In genomic region chr11:61853659-61854058, GRCm38 (mm10) we compare ENCODE assay signal across 8 mouse cellular contexts. TPM values are rescaled to one million over a fixed set of nuclear protein-coding genes. Genes with fewer than 3 reads are reported as not detected.
A peak's percentile ranks its signal among the peaks of the same experiment; 100 is the strongest.
DNase-seq lines count a peak whose midpoint lies in the region; ATAC-seq and TF ChIP-seq lines count a peak whose summit lies in the region.

No protein-coding gene starts in this region.

- peaks cover 20% of the 10 kb centered on the region for H3K4me1 ChIP-seq in liver, adult 2 months (ENCODE audit: control insufficient read depth, insufficient read depth, low read length)
- H3K4me1 ChIP-seq in embryonic facial prominence, embryonic 12.5 days: peaks cover 4% of the 10 kb centered on the region; the same call in 1 of the 2 replicates
- H3K4me1 ChIP-seq in intestine, embryonic 14.5 days (replicated peaks; ENCODE audit: control insufficient read depth, insufficient read depth, low read length): no peaks in the 10 kb centered on the region

- peak overlapping the region; percentile 81 for H3K4me3 ChIP-seq in liver, adult 2 months (ENCODE audit: insufficient read depth, low read depth, low read length)
- peak overlapping the region; percentile 93 for H3K4me3 ChIP-seq in embryonic facial prominence, embryonic 12.5 days
- peak overlapping the region; percentile 87 for H3K4me3 ChIP-seq in intestine, embryonic 14.5 days (ENCODE audit: low read depth, low read length)
- H3K4me3 ChIP-seq in myocyte: peak overlapping the region; percentile 36

- no peak for DNase-seq in liver, adult 2 months (ENCODE audit: extremely low read depth, low read depth, low spot score)
- no peak for DNase-seq in liver
- no peak for DNase-seq in intestine, embryonic 14.5 days (ENCODE audit: low spot score)
- no peak for DNase-seq in right cerebral cortex, adult 2 months (ENCODE audit: low spot score in 2 of 2)
- DNase-seq in left cerebral cortex, adult 8-10 months (ENCODE audit: low spot score in 2 of 2): no peak
- DNase-seq in spleen, postnatal 36 days (ENCODE audit: low spot score in 2 of 2): no peak

- no peaks in the 10 kb centered on the region for H3K27me3 ChIP-seq in liver, adult 2 months (ENCODE audit: control insufficient read depth, insufficient read depth, low read length)
- H3K27me3 ChIP-seq in embryonic facial prominence, embryonic 12.5 days: no peaks in the 10 kb centered on the region
- no peaks in the 10 kb centered on the region for H3K27me3 ChIP-seq in intestine, embryonic 14.5 days (replicated peaks; ENCODE audit: control insufficient read depth, insufficient read depth, low read length)
- no peaks in the 10 kb centered on the region for H3K27me3 ChIP-seq in myocyte (ENCODE audit: control insufficient read depth, insufficient read depth, insufficient read length)

- peaks cover 4% of the 10 kb centered on the region; the same call in 1 of the 2 replicates for H3K79me2 ChIP-seq in liver, adult 2 months (ENCODE audit: control insufficient read depth, insufficient read depth, low read length)
- H3K79me2 ChIP-seq in myocyte (ENCODE audit: control insufficient read depth, insufficient read depth): peaks cover 14% of the 10 kb centered on the region

- H3K4me2 ChIP-seq in embryonic facial prominence, embryonic 12.5 days (replicated peaks): peak overlapping the region; percentile 60
- peak overlapping the region; percentile 88 for H3K4me2 ChIP-seq in intestine, embryonic 14.5 days (ENCODE audit: low read length)
- peak overlapping the region; percentile 86 for H3K4me2 ChIP-seq in myocyte (ENCODE audit: low read depth)

- under 1% methylated on average over 5 of the region's 5 CpGs for WGBS in liver, adult 2 months
- WGBS in embryonic facial prominence, embryonic 12.5 days: 4% methylated on average over 5 of the region's 5 CpGs
- 18% methylated on average over 5 of the region's 5 CpGs for WGBS in intestine, embryonic 14.5 days

- TF ChIP-seq CTCF in liver, adult 2 months (IDR thresholded peaks at IDR 0.05; ENCODE audit: low read depth, low read length): no peak

- no peak for ATAC-seq in embryonic facial prominence, embryonic 12.5 days (ENCODE audit: insufficient number of reproducible peaks, insufficient read depth, low FRiP score, low TSS enrichment)
- ATAC-seq in intestine, embryonic 14.5 days (replicated peaks; ENCODE audit: low FRiP score, low TSS enrichment, low read depth): no peak

- H3K9ac ChIP-seq in liver, adult 2 months (ENCODE audit: low read depth, low read length): peak overlapping the region; percentile 98
- H3K9ac ChIP-seq in embryonic facial prominence, embryonic 12.5 days: peak overlapping the region; percentile 94
- peak overlapping the region; percentile 68 for H3K9ac ChIP-seq in intestine, embryonic 14.5 days (ENCODE audit: low read length)

- no peaks in the 10 kb centered on the region for H3K9me3 ChIP-seq in embryonic facial prominence, embryonic 12.5 days
- H3K9me3 ChIP-seq in intestine, embryonic 14.5 days (ENCODE audit: control insufficient read depth, low read length): no peaks in the 10 kb centered on the region

- H3K36me3 ChIP-seq in liver, adult 2 months (ENCODE audit: control insufficient read depth, insufficient read depth, low read length): peaks cover 9% of the 10 kb centered on the region; the same call in 1 of the 2 replicates
- 0 out of 2 replicates have a peak, but pooled peaks cover 9% of the 10 kb centered on the region for H3K36me3 ChIP-seq in embryonic facial prominence, embryonic 12.5 days
- peaks cover 9% of the 10 kb centered on the region; the same call in 1 of the 2 replicates for H3K36me3 ChIP-seq in intestine, embryonic 14.5 days (ENCODE audit: control insufficient read depth, insufficient read depth, low read length)
- no peaks in the 10 kb centered on the region for H3K36me3 ChIP-seq in myocyte (ENCODE audit: control insufficient read depth, insufficient read depth)

- H3ac ChIP-seq in myocyte (ENCODE audit: control insufficient read depth, insufficient read length): peak overlapping the region; percentile 96

- no peak for TF ChIP-seq POLR2A in liver, adult 2 months (IDR thresholded peaks at IDR 0.05; ENCODE audit: extremely low read depth, insufficient read depth, low read length)
- no peak for TF ChIP-seq POLR2A in myocyte (IDR thresholded peaks at IDR 0.05; ENCODE audit: insufficient read length, low read depth)

- H3K27ac ChIP-seq in liver, adult 2 months (replicated peaks; ENCODE audit: insufficient read depth, low read depth, low read length): peak overlapping the region; percentile 93
- H3K27ac ChIP-seq in embryonic facial prominence, embryonic 12.5 days: no peak overlapping the region
- no peak overlapping the region for H3K27ac ChIP-seq in intestine, embryonic 14.5 days (ENCODE audit: low read depth)

TF ChIP-seq in myocyte, 11 proteins besides CTCF, POLR2A, EP300 and RAD21:
- no peak for TF ChIP-seq MYOG (IDR thresholded peaks at IDR 0.05; ENCODE audit: control insufficient read depth in 1 of 3, insufficient read depth in 1 of 3, insufficient read length in 2 of 3, low read depth in 2 of 3)
- no peak for TF ChIP-seq USF1 (IDR thresholded peaks at IDR 0.05; ENCODE audit: low read depth)
- no peak for TF ChIP-seq MAX (IDR thresholded peaks at IDR 0.05; ENCODE audit: low read depth)
- no peak for TF ChIP-seq SRF (IDR thresholded peaks at IDR 0.05; ENCODE audit: control insufficient read depth, insufficient read length, low read depth)
- no peak for TF ChIP-seq CEBPB (IDR thresholded peaks at IDR 0.05; ENCODE audit: insufficient read depth, poor library complexity, severe bottlenecking)
- TF ChIP-seq TCF12 (IDR thresholded peaks at IDR 0.05; ENCODE audit: insufficient read depth, poor library complexity, severe bottlenecking): no peak
- TF ChIP-seq E2F4 (IDR thresholded peaks at IDR 0.05; ENCODE audit: insufficient read depth): no peak
- TF ChIP-seq REST (IDR thresholded peaks at IDR 0.05; ENCODE audit: insufficient read depth, insufficient read length): no peak
- TF ChIP-seq TCF3 (IDR thresholded peaks at IDR 0.05; ENCODE audit: insufficient read length, low read depth): no peak
- TF ChIP-seq MYOD1 (IDR thresholded peaks at IDR 0.05; ENCODE audit: control insufficient read depth in 1 of 3, insufficient read length in 2 of 3, low read depth in 2 of 3): no peak
- no peak for TF ChIP-seq POLR2AphosphoS2 (IDR thresholded peaks at IDR 0.05; ENCODE audit: insufficient read length, low read depth)
TF ChIP-seq in myocyte: peak in this region for 0.

RNA-seq across cellular contexts. Expression of gene Ulk2, which starts 1.2 kb away (rescaled TPM):
- 38.4 and 38.8 TPM in 2 replicates for total RNA-seq in liver, adult 2 months (2014; rRNA removed)
- polyA plus RNA-seq in liver, adult 2 months (2012; rRNA removed): 40.4 and 52.4 TPM in 2 replicates
- 22.7 and 24.1 TPM in 2 replicates for polyA plus RNA-seq in embryonic facial prominence, embryonic 12.5 days (2016; fragmentation: Nextera tagmentation; extraction: Ambion mirVana)
- 15.9 and 16.7 TPM in 2 replicates for polyA plus RNA-seq in intestine, embryonic 14.5 days (2014; fragmentation: Nextera tagmentation; extraction: Ambion mirVana)
- polyA plus RNA-seq in myocyte (2012; fragmentation: generic; extraction: Trizol): 9.3 TPM
- 10 to 100 TPM; 71.9 to 76.5 (median 75.6) TPM for total RNA-seq in left cerebral cortex, adult 8-10 months (2022)

Comparison
In these comparisons a context has a peak if more than half of its experiments do, and no peak if none do; other contexts are left out.
1. H3K4me3 ChIP-seq: peak in every context shown above with its lines; median percentile 93 in embryonic facial prominence, embryonic 12.5 days; 87 in intestine, embryonic 14.5 days; 81 in liver, adult 2 months; 36 in myocyte.